Mouse (Mus musculus) hindbrain, embryonic 13.5 days (tissue): ENCODE measurements around the gene Camkmt. TPM values are rescaled to one million over a fixed set of nuclear protein-coding genes. Genes with fewer than 3 reads are reported as not detected.

Source experiments
- ATAC-seq: fragments of 200-750 bp; cut with Nextera tagmentation; 2 replicates; pipeline ENCODE4 v1.8.0; 2017; ENCODE audit warnings: moderate TSS enrichment; ENCODE audit not compliant: low FRiP score
- H3K27ac ChIP-seq: fragments of 300-500 bp; sonication (generic); 2 replicates; pipeline ENCODE4 v1.5.1; 2015; ENCODE audit warnings: inconsistent platforms, mild to moderate bottlenecking, moderate library complexity
- H3K27me3 ChIP-seq: fragments of 300-500 bp; sonication (generic); 2 replicates; pipeline ENCODE4 v1.6.1; 2015; ENCODE audit warnings: mild to moderate bottlenecking, inconsistent platforms
- H3K36me3 ChIP-seq: fragments of 300-500 bp; sonication (generic); 2 replicates; pipeline ENCODE4 v1.6.1; 2015; ENCODE audit warnings: mild to moderate bottlenecking, inconsistent platforms
- H3K4me1 ChIP-seq: fragments of 300-500 bp; sonication (generic); replicated peaks from 2 replicates; pipeline ENCODE4 v1.6.1; 2015; ENCODE audit warnings: inconsistent platforms
- H3K4me2 ChIP-seq: fragments of 300-500 bp; sonication (generic); 2 replicates; pipeline ENCODE4 v1.6.1; 2015; ENCODE audit warnings: inconsistent platforms, mild to moderate bottlenecking, moderate library complexity
- H3K4me3 ChIP-seq: fragments of 300-500 bp; sonication (generic); 2 replicates; pipeline ENCODE4 v1.5.1; 2015; ENCODE audit warnings: mild to moderate bottlenecking, inconsistent platforms
- H3K9ac ChIP-seq: fragments of 300-500 bp; sonication (generic); 2 replicates; pipeline ENCODE4 v1.6.1; 2015; ENCODE audit warnings: mild to moderate bottlenecking, inconsistent platforms
- H3K9me3 ChIP-seq: fragments of 300-500 bp; sonication (generic); 2 replicates; pipeline ENCODE4 v1.6.1; 2016; ENCODE audit warnings: inconsistent platforms
- WGBS: fragments of 180-500 bp; shearing (Covaris S2); methylation state at CpG from one replicate; pipeline ENCODE4 v1.1.7; 2015; 5-methylcytosine and 5-hydroxymethylcytosine counted together
- polyA plus RNA-seq: library from polyadenylated mRNA; unstranded; fragments of >200 nt; fragmentation: Nextera tagmentation; extraction: Ambion mirVana; gene quantifications from 2 replicates; pipeline ENCODE4 v1.2.1, GENCODE M21; 2015

Gene Camkmt
- polyA plus RNA-seq, result 18.3 and 18.7 TPM in 2 replicates

DNA sequence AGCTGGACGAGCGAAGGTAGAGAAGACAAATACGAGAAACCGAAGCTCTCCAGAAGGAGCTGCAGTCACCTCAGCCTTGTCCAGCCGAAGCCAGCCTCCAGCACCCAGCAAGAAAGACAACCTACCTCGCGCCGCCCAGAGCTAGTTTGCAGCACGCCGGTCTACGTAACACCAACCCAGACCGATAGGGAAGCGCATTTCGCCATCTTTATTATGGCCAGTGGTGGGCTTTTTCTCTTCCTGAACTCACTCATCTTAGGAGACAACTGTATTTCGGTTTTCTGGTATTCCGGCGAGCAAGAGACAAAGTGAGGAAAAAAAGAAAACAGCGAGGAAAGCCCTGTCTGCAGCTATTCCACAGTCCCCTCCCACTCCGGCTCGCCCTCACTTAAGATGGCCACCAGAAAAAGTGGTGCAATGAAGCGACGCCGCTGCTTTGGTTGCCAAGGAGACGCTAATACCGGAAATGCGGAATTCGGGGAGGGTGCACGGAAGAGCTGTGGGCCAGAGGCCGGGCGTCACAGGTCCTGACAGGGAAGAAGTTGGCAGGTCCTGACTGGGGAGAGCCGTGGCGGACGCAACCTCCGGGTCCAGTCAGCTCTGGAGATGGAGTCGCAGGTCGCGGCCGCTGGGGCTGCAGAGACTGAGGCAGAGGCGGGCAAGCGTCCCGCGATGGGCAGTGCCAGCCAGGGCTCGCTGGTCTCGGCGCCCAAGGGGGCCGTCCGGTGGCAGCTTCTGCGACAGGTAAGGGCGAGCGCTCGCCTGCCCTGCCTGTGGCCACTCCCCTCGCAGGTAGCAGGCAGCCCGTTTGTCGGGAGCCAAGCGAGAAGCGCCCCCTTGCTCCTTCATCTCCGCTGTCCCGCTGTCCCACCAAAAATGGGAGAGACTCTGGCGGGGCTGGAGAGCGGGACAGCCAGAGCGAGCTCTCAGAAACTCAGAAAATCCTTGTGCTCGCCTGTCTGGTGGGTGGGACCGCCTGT lies at the start of gene Camkmt, which contains the start of gene Prepl:
Gene Camkmt, plus strand, starts transcription at position 433 of the 980 bp plus-strand sequence.
Gene Prepl, minus strand, starts transcription at position 122 of the 980 bp plus-strand sequence.
- peak within 1 kb of the TSS; percentile 79 for H3K4me2 ChIP-seq
- H3K9ac ChIP-seq, result peak within 1 kb of the TSS; percentile 92
- ATAC-seq, result peak; percentile 99
- peak within 1 kb of the TSS; percentile 95 for H3K27ac ChIP-seq
- WGBS, result under 1% methylated on average over 63 of the region's 63 CpGs
- H3K4me1 ChIP-seq, result peaks cover 24% of the 10 kb centered on the region
- no peaks in the 10 kb centered on the region for H3K27me3 ChIP-seq
- no peaks in the 10 kb centered on the region for H3K36me3 ChIP-seq
- no peaks in the 10 kb centered on the region for H3K9me3 ChIP-seq
- H3K4me3 ChIP-seq, result peak within 1 kb of the TSS; percentile 93

DNA sequence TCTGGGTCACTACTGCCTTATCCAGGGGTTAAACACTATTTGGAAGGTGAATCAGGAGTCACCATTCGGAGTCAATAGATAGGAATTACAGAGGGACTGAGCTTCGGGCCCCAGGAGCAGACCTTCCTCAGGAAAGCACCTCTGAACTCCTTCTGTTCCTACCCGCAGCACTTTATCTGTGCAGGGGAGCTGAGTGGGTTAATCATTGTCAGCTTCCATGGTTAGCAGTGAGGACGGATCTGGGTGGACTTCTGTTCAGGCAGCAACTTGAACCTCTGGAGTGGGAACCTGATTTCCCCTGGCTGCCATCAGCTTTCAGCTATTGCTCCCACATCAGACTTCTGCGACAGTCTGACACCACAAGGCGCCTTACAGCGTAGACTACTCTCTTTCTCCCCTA lies 49.4 kb upstream of the Camkmt start:
- Histone ChIP-seq H3K27me3 (no peaks in the 10 kb centered on the region), H3K9ac (no peak overlapping the region), H3K36me3 (no peaks in the 10 kb centered on the region), H3K4me2 (no peak overlapping the region), H3K27ac (no peak overlapping the region), H3K4me1 (no peaks in the 10 kb centered on the region), H3K4me3 (no peak overlapping the region), H3K9me3 (no peaks in the 10 kb centered on the region)
- 83% methylated on average over 7 of the region's 7 CpGs for WGBS
- ATAC-seq, result no peak

- H3K9ac ChIP-seq, result no peak overlapping the region
- no peak overlapping the region for H3K4me2 ChIP-seq
- H3K27me3 ChIP-seq, result no peaks in the 10 kb centered on the region
- H3K9me3 ChIP-seq, result no peaks in the 10 kb centered on the region
- WGBS, result 59% methylated on average over 6 of the region's 6 CpGs
- ATAC-seq, result no peak
- H3K4me1 ChIP-seq, result no peaks in the 10 kb centered on the region
- no peak overlapping the region for H3K27ac ChIP-seq
- no peaks in the 10 kb centered on the region for H3K36me3 ChIP-seq
- H3K4me3 ChIP-seq, result no peak overlapping the region
These were observed 47.9 kb upstream of the Camkmt start for GRCm38 (mm10) chr17:85042419-85042818.

GRCm38 (mm10) chr17:85043404-85043816 lies 46.9 kb upstream of the Camkmt start:
- H3K9me3 ChIP-seq, result no peaks in the 10 kb centered on the region
- no peak overlapping the region for H3K4me3 ChIP-seq
- no peaks in the 10 kb centered on the region for H3K4me1 ChIP-seq
- H3K9ac ChIP-seq, result no peak overlapping the region
- no peak overlapping the region for H3K27ac ChIP-seq
- ATAC-seq, result no peak
- H3K27me3 ChIP-seq, result no peaks in the 10 kb centered on the region
- H3K4me2 ChIP-seq, result no peak overlapping the region
- H3K36me3 ChIP-seq, result no peaks in the 10 kb centered on the region
- 88% methylated on average over 6 of the region's 6 CpGs for WGBS

- Histone ChIP-seq H3K4me1 (no peaks in the 10 kb centered on the region), H3K27me3 (no peaks in the 10 kb centered on the region), H3K9me3 (no peaks in the 10 kb centered on the region), H3K36me3 (no peaks in the 10 kb centered on the region), H3K4me3 (no peak overlapping the region), H3K27ac (no peak overlapping the region), H3K9ac (no peak overlapping the region), H3K4me2 (no peak overlapping the region)
- WGBS, result 96% methylated on average over 5 of the region's 5 CpGs
- ATAC-seq, result no peak
These were observed 45.9 kb upstream of the Camkmt start for GRCm38 (mm10) chr17:85044466-85044865.

- WGBS, result 85% methylated on average over 12 of the region's 12 CpGs
These were observed 45.2 kb upstream of the Camkmt start for GRCm38 (mm10) chr17:85045160-85045559.

GRCm38 (mm10) chr17:85048379-85048778 lies 42.0 kb upstream of the Camkmt start:
- ATAC-seq, result no peak
- no peak overlapping the region for H3K9ac ChIP-seq
- H3K4me1 ChIP-seq, result no peaks in the 10 kb centered on the region
- no peaks in the 10 kb centered on the region for H3K36me3 ChIP-seq
- no peak overlapping the region for H3K4me2 ChIP-seq
- WGBS, result 93% methylated on average over 5 of the region's 5 CpGs
- no peak overlapping the region for H3K27ac ChIP-seq
- no peaks in the 10 kb centered on the region for H3K27me3 ChIP-seq
- no peak overlapping the region for H3K4me3 ChIP-seq
- H3K9me3 ChIP-seq, result no peaks in the 10 kb centered on the region

More at GRCm38 (mm10) chr17:85045160-85045559, 45.2 kb upstream of the Camkmt start:
- Histone ChIP-seq H3K9me3 (no peaks in the 10 kb centered on the region), H3K4me2 (no peak overlapping the region), H3K27ac (no peak overlapping the region), H3K4me3 (no peak overlapping the region), H3K9ac (no peak overlapping the region), H3K27me3 (no peaks in the 10 kb centered on the region), H3K36me3 (no peaks in the 10 kb centered on the region), H3K4me1 (no peaks in the 10 kb centered on the region)
- no peak for ATAC-seq

DNA sequence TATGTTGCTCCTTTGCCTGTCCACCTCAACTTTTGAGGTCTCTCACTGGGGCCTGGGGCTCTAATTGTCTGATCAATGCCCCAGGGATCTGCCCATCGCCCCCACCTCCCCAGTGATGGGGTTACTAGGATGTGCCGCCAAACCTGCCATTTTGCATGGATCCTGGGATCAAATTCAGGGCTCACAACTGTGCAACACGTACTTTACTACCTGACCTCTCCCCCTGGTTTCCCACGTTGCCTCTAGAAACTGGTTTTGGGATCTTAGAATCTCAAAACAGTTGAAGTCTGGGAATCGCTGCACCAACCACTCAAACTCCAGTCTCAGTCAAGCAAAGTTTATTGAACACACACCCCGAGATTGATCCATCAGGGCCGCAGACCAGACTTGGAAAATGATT lies 32.1 kb upstream of the Camkmt start:
- no peak overlapping the region for H3K4me2 ChIP-seq
- H3K4me3 ChIP-seq, result no peak overlapping the region
- H3K36me3 ChIP-seq, result peaks cover 13% of the 10 kb centered on the region
- no peak overlapping the region for H3K9ac ChIP-seq
- no peak overlapping the region for H3K27ac ChIP-seq
- WGBS, result 93% methylated on average over 7 of the region's 7 CpGs
- no peak for ATAC-seq
- H3K4me1 ChIP-seq, result no peaks in the 10 kb centered on the region
- no peaks in the 10 kb centered on the region for H3K9me3 ChIP-seq
- no peaks in the 10 kb centered on the region for H3K27me3 ChIP-seq

DNA sequence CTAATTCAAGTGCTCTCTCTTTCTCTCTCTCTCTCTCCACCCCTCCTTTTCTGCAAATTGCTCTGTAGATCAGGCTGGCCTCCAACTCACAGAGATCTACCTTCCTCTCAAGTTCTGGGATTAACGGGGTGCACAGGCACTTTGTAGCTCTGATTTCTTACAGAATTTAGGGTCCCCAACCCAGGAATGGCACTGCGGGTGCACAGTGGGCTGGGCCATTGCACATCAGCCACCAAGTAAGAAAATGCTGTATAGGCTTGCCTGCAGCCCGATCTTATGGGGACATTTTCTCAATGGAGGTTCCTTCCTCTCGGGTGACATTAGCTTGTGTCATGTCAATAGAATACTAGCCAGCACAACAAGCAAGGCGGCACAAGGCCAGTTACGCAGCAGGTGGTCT lies 31.2 kb upstream of the Camkmt start:
- ATAC-seq, result no peak
- no peak overlapping the region for H3K9ac ChIP-seq
- H3K9me3 ChIP-seq, result no peaks in the 10 kb centered on the region
- no peaks in the 10 kb centered on the region for H3K27me3 ChIP-seq
- WGBS, result 89% methylated on average over 6 of the region's 6 CpGs
- H3K4me3 ChIP-seq, result no peak overlapping the region
- peaks cover 22% of the 10 kb centered on the region for H3K36me3 ChIP-seq
- no peaks in the 10 kb centered on the region for H3K4me1 ChIP-seq
- no peak overlapping the region for H3K4me2 ChIP-seq
- no peak overlapping the region for H3K27ac ChIP-seq

DNA sequence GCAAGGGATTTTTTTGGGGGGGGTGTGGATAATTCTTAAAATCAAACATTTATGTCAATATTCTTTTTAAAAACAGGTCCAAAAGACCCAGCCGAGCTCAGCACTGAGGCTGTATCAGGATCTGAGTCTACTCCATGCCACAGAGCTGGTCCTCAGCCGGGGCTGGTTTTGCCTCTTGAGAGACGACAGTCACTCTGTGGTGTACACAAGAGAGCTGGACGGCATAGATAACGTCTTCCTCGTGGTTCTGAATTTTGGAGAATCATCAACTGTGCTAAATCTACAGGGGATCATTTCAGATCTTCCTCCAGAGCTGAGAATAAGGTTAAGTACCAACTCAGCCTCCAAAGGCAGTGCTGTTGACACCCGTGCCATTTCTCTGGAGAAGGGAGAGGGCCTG lies 26.8 kb upstream of the Camkmt start:
- no peaks in the 10 kb centered on the region for H3K4me1 ChIP-seq
- no peak overlapping the region for H3K27ac ChIP-seq
- no peak overlapping the region for H3K4me2 ChIP-seq
- ATAC-seq, result no peak
- peaks cover 65% of the 10 kb centered on the region for H3K36me3 ChIP-seq
- H3K9ac ChIP-seq, result no peak overlapping the region
- WGBS, result 90% methylated on average over 7 of the region's 7 CpGs
- no peaks in the 10 kb centered on the region for H3K9me3 ChIP-seq
- no peaks in the 10 kb centered on the region for H3K27me3 ChIP-seq
- H3K4me3 ChIP-seq, result no peak overlapping the region

DNA sequence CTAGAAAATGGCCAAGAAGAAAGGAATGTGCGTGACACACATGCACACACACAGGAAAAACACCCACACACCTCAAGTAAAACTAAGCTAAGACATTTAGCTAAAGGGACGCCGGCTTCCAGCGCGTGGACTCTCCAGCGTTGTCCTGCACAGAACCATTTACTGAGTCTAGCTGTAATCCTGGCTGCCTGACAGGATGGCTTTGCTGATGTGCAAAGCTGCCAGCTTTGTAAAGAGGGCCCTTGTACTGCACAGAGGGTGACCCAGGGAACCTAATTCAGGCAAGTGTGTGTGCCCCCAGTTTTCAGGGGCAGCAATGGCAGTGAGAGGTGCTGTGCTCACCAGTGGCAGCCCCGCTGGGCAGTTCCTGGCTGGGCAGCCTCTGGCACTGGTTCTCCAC lies 23.0 kb upstream of the Camkmt start:
- Histone ChIP-seq H3K27me3 (no peaks in the 10 kb centered on the region), H3K27ac (no peak overlapping the region), H3K9ac (no peak overlapping the region), H3K36me3 (peaks cover 94% of the 10 kb centered on the region), H3K4me2 (no peak overlapping the region), H3K4me3 (no peak overlapping the region), H3K4me1 (peaks cover 1% of the 10 kb centered on the region), H3K9me3 (no peaks in the 10 kb centered on the region)
- 97% methylated on average over 7 of the region's 7 CpGs for WGBS
- ATAC-seq, result no peak

GRCm38 (mm10) chr17:85070658-85071057 lies 19.7 kb upstream of the Camkmt start:
- Histone ChIP-seq H3K36me3 (peaks cover 78% of the 10 kb centered on the region), H3K4me1 (peaks cover 11% of the 10 kb centered on the region), H3K9ac (no peak overlapping the region), H3K4me2 (no peak overlapping the region), H3K9me3 (no peaks in the 10 kb centered on the region), H3K27ac (no peak overlapping the region), H3K4me3 (no peak overlapping the region), H3K27me3 (no peaks in the 10 kb centered on the region)
- ATAC-seq, result no peak
- WGBS, result 89% methylated on average over 6 of the region's 6 CpGs
